15 mouse cellular contexts compared by ENCODE assay signal in genomic region chr4:103707140-103707539, GRCm38 (mm10).
"Had no signal": no experiment of that assay in that cellular context is flagged by ENCODE, and none has a peak within 500 bp of the region (broad histone marks: within the 10 kb centered on the region; RNA-seq: fewer than 3 reads in every experiment).

No protein-coding gene starts in this region.

- ATAC-seq: hindbrain, embryonic 16.5 days; inflammation-experienced regulatory T-cells, adult 6 months; intestine, embryonic 15.5 days; intestine, postnatal 0 days; liver, embryonic 12.5 days had no signal

- DNase-seq: gastrocnemius, adult 2 months; gastrocnemius, postnatal 10 days; gastrocnemius, postnatal 25 days; heart, adult 2 months; heart, postnatal 4 days; kidney, adult 18-20 months; kidney, adult 8-10 months; kidney, postnatal 10 days; kidney, postnatal 36 days; left cerebral cortex, postnatal 4 days had no signal
